Mouse (Mus musculus): ENCODE results near the gene Asic3. TPM values are rescaled to one million over a fixed set of nuclear protein-coding genes. Genes with fewer than 3 reads are reported as not detected.

The Asic3 gene
- polyA plus RNA-seq, 1 experiment from 2014 or later, result 0.14 TPM

- no peak for ATAC-seq
- Histone ChIP-seq H3K9me3 (ENCODE audit: control insufficient read depth, low read length) (no peaks in the 10 kb centered on the region), H3K36me3 (ENCODE audit: control insufficient read depth, insufficient read depth) (peaks cover 4% of the 10 kb centered on the region; the same call in 1 of the 2 replicates), H3K4me2 (ENCODE audit: low read length) (no peak overlapping the region), H3K4me1 (replicated peaks; ENCODE audit: control insufficient read depth, insufficient read depth, low read length) (no peaks in the 10 kb centered on the region), H3K27ac (ENCODE audit: low read length) (no peak overlapping the region), H3K27me3 (replicated peaks; ENCODE audit: control insufficient read depth, insufficient read depth, low read length) (no peaks in the 10 kb centered on the region), H3K9ac (replicated peaks; ENCODE audit: low read depth, low read length) (no peak overlapping the region), H3K4me3 (replicated peaks; ENCODE audit: low read length) (no peak overlapping the region)
- 69% methylated on average over 3 of the region's 3 CpGs for WGBS
Observed at GRCm38 (mm10) chr5:24405389-24405876, 7.8 kb upstream of the Asic3 start.

- Histone ChIP-seq H3K4me1 (replicated peaks; ENCODE audit: control insufficient read depth, insufficient read depth, low read length) (no peaks in the 10 kb centered on the region), H3K4me3 (replicated peaks; ENCODE audit: low read length) (no peak overlapping the region), H3K36me3 (ENCODE audit: control insufficient read depth, insufficient read depth) (no peaks in the 10 kb centered on the region; the same call in 1 of the 2 replicates), H3K4me2 (ENCODE audit: low read length) (no peak overlapping the region), H3K27ac (ENCODE audit: low read length) (no peak overlapping the region), H3K9me3 (ENCODE audit: control insufficient read depth, low read length) (no peaks in the 10 kb centered on the region), H3K27me3 (replicated peaks; ENCODE audit: control insufficient read depth, insufficient read depth, low read length) (no peaks in the 10 kb centered on the region), H3K9ac (replicated peaks; ENCODE audit: low read depth, low read length) (no peak overlapping the region)
- WGBS, result 88% methylated on average over 13 of the region's 13 CpGs
- no peak for ATAC-seq
Observed at GRCm38 (mm10) chr5:24408651-24409050, 4.5 kb upstream of the Asic3 start.

- 91% methylated on average over 2 of the region's 2 CpGs for WGBS
- Histone ChIP-seq H3K27ac (ENCODE audit: low read length) (no peak overlapping the region), H3K9ac (replicated peaks; ENCODE audit: low read depth, low read length) (no peak overlapping the region), H3K36me3 (ENCODE audit: control insufficient read depth, insufficient read depth) (no peaks in the 10 kb centered on the region), H3K27me3 (replicated peaks; ENCODE audit: control insufficient read depth, insufficient read depth, low read length) (no peaks in the 10 kb centered on the region), H3K4me2 (ENCODE audit: low read length) (no peak overlapping the region), H3K9me3 (ENCODE audit: control insufficient read depth, low read length) (no peaks in the 10 kb centered on the region), H3K4me1 (replicated peaks; ENCODE audit: control insufficient read depth, insufficient read depth, low read length) (no peaks in the 10 kb centered on the region), H3K4me3 (replicated peaks; ENCODE audit: low read length) (no peak overlapping the region)
- ATAC-seq, result no peak
Observed at GRCm38 (mm10) chr5:24409466-24409865, 3.7 kb upstream of the Asic3 start.

- Histone ChIP-seq H3K9ac (replicated peaks; ENCODE audit: low read depth, low read length) (no peak overlapping the region), H3K4me3 (replicated peaks; ENCODE audit: low read length) (no peak overlapping the region), H3K27me3 (replicated peaks; ENCODE audit: control insufficient read depth, insufficient read depth, low read length) (no peaks in the 10 kb centered on the region), H3K27ac (ENCODE audit: low read length) (no peak overlapping the region), H3K4me1 (replicated peaks; ENCODE audit: control insufficient read depth, insufficient read depth, low read length) (peaks cover 7% of the 10 kb centered on the region), H3K4me2 (ENCODE audit: low read length) (no peak overlapping the region), H3K9me3 (ENCODE audit: control insufficient read depth, low read length) (no peaks in the 10 kb centered on the region), H3K36me3 (ENCODE audit: control insufficient read depth, insufficient read depth) (no peaks in the 10 kb centered on the region)
- no peak for ATAC-seq
- WGBS, result 90% methylated on average over 2 of the region's 2 CpGs
Observed at GRCm38 (mm10) chr5:24412063-24412462, 1.1 kb upstream of the Asic3 start.

- no peaks in the 10 kb centered on the region for H3K9me3 ChIP-seq (ENCODE audit: control insufficient read depth, low read length)
- H3K4me2 ChIP-seq (ENCODE audit: low read length), result no peak overlapping the region
- no peak overlapping the region for H3K27ac ChIP-seq (ENCODE audit: low read length)
- WGBS, result 83% methylated on average over 13 of the region's 13 CpGs
- peaks cover 7% of the 10 kb centered on the region for H3K4me1 ChIP-seq (replicated peaks; ENCODE audit: control insufficient read depth, insufficient read depth, low read length)
- no peak for ATAC-seq
- no peaks in the 10 kb centered on the region for H3K27me3 ChIP-seq (replicated peaks; ENCODE audit: control insufficient read depth, insufficient read depth, low read length)
- no peak overlapping the region for H3K9ac ChIP-seq (replicated peaks; ENCODE audit: low read depth, low read length)
- H3K4me3 ChIP-seq (replicated peaks; ENCODE audit: low read length), result no peak overlapping the region
- no peaks in the 10 kb centered on the region; the same call in 1 of the 2 replicates for H3K36me3 ChIP-seq (ENCODE audit: control insufficient read depth, insufficient read depth)
Observed at GRCm38 (mm10) chr5:24413938-24414337, 746 bp downstream of the Asic3 start.

- no peak overlapping the region for H3K27ac ChIP-seq (ENCODE audit: low read length)
- H3K27me3 ChIP-seq (replicated peaks; ENCODE audit: control insufficient read depth, insufficient read depth, low read length), result no peaks in the 10 kb centered on the region
- H3K36me3 ChIP-seq (ENCODE audit: control insufficient read depth, insufficient read depth), result peaks cover 7% of the 10 kb centered on the region
- H3K4me2 ChIP-seq (ENCODE audit: low read length), result peak overlapping the region; percentile 22; the same call in 1 of the 2 replicates
- H3K4me3 ChIP-seq (replicated peaks; ENCODE audit: low read length), result no peak overlapping the region
- H3K9me3 ChIP-seq (ENCODE audit: control insufficient read depth, low read length), result no peaks in the 10 kb centered on the region
- H3K4me1 ChIP-seq (replicated peaks; ENCODE audit: control insufficient read depth, insufficient read depth, low read length), result peaks cover 7% of the 10 kb centered on the region
- peak; percentile 70 for ATAC-seq
- H3K9ac ChIP-seq (replicated peaks; ENCODE audit: low read depth, low read length), result peak overlapping the region; percentile 8; the same call in 1 of the 2 replicates
- 3% methylated on average over 21 of the region's 21 CpGs for WGBS
Observed at GRCm38 (mm10) chr5:24416222-24416736, 3.1 kb downstream of the Asic3 start.

GRCm38 (mm10) chr5:24417587-24417986 lies 4.4 kb downstream of the Asic3 start:
- Histone ChIP-seq H3K4me2 (ENCODE audit: low read length) (no peak overlapping the region), H3K27me3 (replicated peaks; ENCODE audit: control insufficient read depth, insufficient read depth, low read length) (no peaks in the 10 kb centered on the region), H3K9me3 (ENCODE audit: control insufficient read depth, low read length) (no peaks in the 10 kb centered on the region), H3K9ac (replicated peaks; ENCODE audit: low read depth, low read length) (no peak overlapping the region), H3K4me1 (replicated peaks; ENCODE audit: control insufficient read depth, insufficient read depth, low read length) (peaks cover 12% of the 10 kb centered on the region), H3K27ac (ENCODE audit: low read length) (no peak overlapping the region), H3K4me3 (replicated peaks; ENCODE audit: low read length) (no peak overlapping the region), H3K36me3 (ENCODE audit: control insufficient read depth, insufficient read depth) (peaks cover 7% of the 10 kb centered on the region)
- no peak for ATAC-seq
- WGBS, result 88% methylated on average over 10 of the region's 10 CpGs

GRCm38 (mm10) chr5:24420381-24420780 lies 7.2 kb downstream of the Asic3 start:
- 89% methylated on average over 9 of the region's 9 CpGs for WGBS
- H3K27ac ChIP-seq (ENCODE audit: low read length), result no peak overlapping the region
- no peak overlapping the region for H3K9ac ChIP-seq (replicated peaks; ENCODE audit: low read depth, low read length)
- no peaks in the 10 kb centered on the region for H3K27me3 ChIP-seq (replicated peaks; ENCODE audit: control insufficient read depth, insufficient read depth, low read length)
- H3K4me2 ChIP-seq (ENCODE audit: low read length), result no peak overlapping the region
- H3K36me3 ChIP-seq (ENCODE audit: control insufficient read depth, insufficient read depth), result peaks cover 7% of the 10 kb centered on the region
- H3K4me1 ChIP-seq (replicated peaks; ENCODE audit: control insufficient read depth, insufficient read depth, low read length), result peaks cover 30% of the 10 kb centered on the region
- H3K9me3 ChIP-seq (ENCODE audit: control insufficient read depth, low read length), result no peaks in the 10 kb centered on the region
- no peak for ATAC-seq
- H3K4me3 ChIP-seq (replicated peaks; ENCODE audit: low read length), result no peak overlapping the region

- Histone ChIP-seq H3K9ac (replicated peaks; ENCODE audit: low read depth, low read length) (peak within 1 kb of the TSS; percentile 80), H3K4me3 (replicated peaks; ENCODE audit: low read length) (peak within 1 kb of the TSS; percentile 69), H3K36me3 (ENCODE audit: control insufficient read depth, insufficient read depth) (peaks cover 7% of the 10 kb centered on the region), H3K4me1 (replicated peaks; ENCODE audit: control insufficient read depth, insufficient read depth, low read length) (peaks cover 45% of the 10 kb centered on the region), H3K9me3 (ENCODE audit: control insufficient read depth, low read length) (no peaks in the 10 kb centered on the region), H3K27me3 (replicated peaks; ENCODE audit: control insufficient read depth, insufficient read depth, low read length) (no peaks in the 10 kb centered on the region), H3K27ac (ENCODE audit: low read length) (peak within 1 kb of the TSS; percentile 94), H3K4me2 (ENCODE audit: low read length) (peak within 1 kb of the TSS; percentile 96)
- ATAC-seq, result peak; percentile 97
- under 1% methylated on average over 46 of the region's 46 CpGs for WGBS
Observed at GRCm38 (mm10) chr5:24423129-24424003, 10.2 kb downstream of the Asic3 start, which contains the start of the genes Cdk5 and Slc4a2. Gene Cdk5 (minus strand): TSS chr5:24423530. Gene Slc4a2 (plus strand): TSS chr5:24423837.
